Mouse (Mus musculus): ENCODE data around the gene Cox7a2. TPM values are rescaled to one million over a fixed set of nuclear protein-coding genes. Genes with fewer than 3 reads are reported as not detected.

Gene Cox7a2
- polyA plus RNA-seq, 1 experiment from 2014 or later, result 1,607 TPM

DNA sequence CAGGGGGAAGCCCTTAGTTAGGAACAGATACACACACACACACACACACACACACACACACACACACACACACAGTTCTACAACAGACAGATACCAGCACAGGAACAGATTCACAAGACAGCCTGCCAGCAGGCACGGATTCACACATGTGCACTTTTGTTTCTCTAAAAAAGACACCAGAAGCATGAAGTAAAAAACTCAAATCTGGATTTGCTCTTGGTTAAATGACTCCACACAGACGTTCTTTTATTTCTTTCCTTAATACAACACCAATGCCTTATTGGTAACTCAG is 26.1 kb upstream of the Cox7a2 start:
- WGBS, result 81% methylated on average over 2 of the region's 2 CpGs
- Histone ChIP-seq H3K36me3 (ENCODE audit: control insufficient read depth, insufficient read depth) (no peaks in the 10 kb centered on the region), H3K4me3 (ENCODE audit: low read length) (no peak overlapping the region), H3K4me1 (ENCODE audit: control insufficient read depth, insufficient read depth, low read length) (peaks cover 2% of the 10 kb centered on the region; the same call in 1 of the 2 replicates), H3K9ac (ENCODE audit: low read length) (no peak overlapping the region), H3K4me2 (ENCODE audit: low read depth, low read length) (no peak overlapping the region), H3K27me3 (ENCODE audit: control insufficient read depth, insufficient read depth, low read length) (no peaks in the 10 kb centered on the region), H3K27ac (ENCODE audit: low read length) (no peak overlapping the region), H3K9me3 (replicated peaks; ENCODE audit: control insufficient read depth, low read length) (no peaks in the 10 kb centered on the region)
- ATAC-seq (replicated peaks; ENCODE audit: extremely low read depth, insufficient read depth, low FRiP score), result no peak

DNA sequence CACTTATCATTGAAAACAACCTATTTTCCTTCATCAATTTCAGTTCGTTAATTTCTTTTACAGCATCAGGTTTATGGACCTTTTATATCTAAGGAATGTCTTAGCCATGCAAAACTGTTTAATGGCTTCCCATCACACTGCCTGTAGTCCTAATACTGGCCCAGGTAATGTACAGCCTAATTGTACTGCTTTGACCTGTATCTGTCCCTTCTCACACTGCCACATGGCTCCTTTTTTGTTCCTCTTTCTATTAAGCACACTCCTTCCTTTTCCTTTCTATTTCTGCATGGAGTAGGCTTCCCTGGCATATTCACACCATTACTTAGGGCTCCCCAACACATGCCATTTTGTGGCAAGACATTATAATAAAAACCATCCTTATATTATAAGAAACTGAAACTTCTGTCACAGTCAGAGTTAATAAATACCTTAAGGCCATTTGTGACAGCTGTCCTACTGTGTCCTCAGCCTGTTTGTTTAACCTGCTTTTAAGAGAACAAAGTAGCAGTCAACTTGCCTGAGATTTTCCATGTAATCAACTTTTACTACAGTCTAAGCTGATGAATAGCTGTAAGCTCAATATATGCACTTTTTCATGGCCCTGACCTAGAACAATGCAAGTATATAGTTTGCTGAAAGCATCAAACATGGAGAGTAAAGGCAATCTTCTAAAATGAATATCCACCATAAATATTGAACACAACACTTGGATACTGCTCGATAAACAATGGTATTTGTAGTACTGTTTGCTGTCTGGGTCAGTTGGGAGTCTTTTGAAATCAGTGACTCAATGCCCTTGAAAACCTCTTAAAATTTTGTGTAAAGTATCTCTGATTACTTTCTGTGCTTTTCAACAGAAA is 25.5 kb upstream of the Cox7a2 start:
- H3K9ac ChIP-seq (ENCODE audit: low read length), result no peak overlapping the region
- no peak overlapping the region for H3K4me2 ChIP-seq (ENCODE audit: low read depth, low read length)
- no peak for ATAC-seq (replicated peaks; ENCODE audit: extremely low read depth, insufficient read depth, low FRiP score)
- H3K9me3 ChIP-seq (replicated peaks; ENCODE audit: control insufficient read depth, low read length), result no peaks in the 10 kb centered on the region
- H3K27me3 ChIP-seq (ENCODE audit: control insufficient read depth, insufficient read depth, low read length), result no peaks in the 10 kb centered on the region
- H3K4me1 ChIP-seq (ENCODE audit: control insufficient read depth, insufficient read depth, low read length), result peaks cover 2% of the 10 kb centered on the region; the same call in 1 of the 2 replicates
- H3K27ac ChIP-seq (ENCODE audit: low read length), result no peak overlapping the region
- H3K36me3 ChIP-seq (ENCODE audit: control insufficient read depth, insufficient read depth), result no peaks in the 10 kb centered on the region
- WGBS, result 94% methylated on average over 2 of the region's 2 CpGs
- no peak overlapping the region for H3K4me3 ChIP-seq (ENCODE audit: low read length)

DNA sequence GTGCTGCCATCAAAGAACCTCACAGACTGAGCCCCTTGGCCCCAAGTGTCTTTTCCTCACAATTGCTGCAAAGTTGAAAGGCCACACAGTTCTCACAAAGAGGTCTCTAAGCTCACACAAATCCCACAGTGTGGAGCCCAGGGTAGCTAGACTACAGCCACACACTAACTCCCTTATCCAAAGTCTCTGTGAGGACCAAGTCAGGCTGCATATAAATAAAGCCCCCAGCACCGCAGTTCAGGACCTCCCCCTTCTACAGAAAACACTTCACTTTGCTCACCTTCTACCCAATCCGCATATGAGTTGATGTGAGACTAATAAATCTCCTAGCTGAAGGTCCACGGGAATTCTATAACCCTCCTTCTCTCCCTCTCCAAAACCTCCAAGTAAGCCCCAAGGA is 24.8 kb upstream of the Cox7a2 start:
- Histone ChIP-seq H3K9me3 (replicated peaks; ENCODE audit: control insufficient read depth, low read length) (no peaks in the 10 kb centered on the region), H3K4me2 (ENCODE audit: low read depth, low read length) (no peak overlapping the region), H3K4me1 (ENCODE audit: control insufficient read depth, insufficient read depth, low read length) (peaks cover 2% of the 10 kb centered on the region; the same call in 1 of the 2 replicates), H3K4me3 (ENCODE audit: low read length) (no peak overlapping the region), H3K27me3 (ENCODE audit: control insufficient read depth, insufficient read depth, low read length) (no peaks in the 10 kb centered on the region), H3K27ac (ENCODE audit: low read length) (no peak overlapping the region), H3K36me3 (ENCODE audit: control insufficient read depth, insufficient read depth) (no peaks in the 10 kb centered on the region), H3K9ac (ENCODE audit: low read length) (no peak overlapping the region)
- WGBS, result 61% methylated on average over 3 of the region's 3 CpGs
- no peak for ATAC-seq (replicated peaks; ENCODE audit: extremely low read depth, insufficient read depth, low FRiP score)

DNA sequence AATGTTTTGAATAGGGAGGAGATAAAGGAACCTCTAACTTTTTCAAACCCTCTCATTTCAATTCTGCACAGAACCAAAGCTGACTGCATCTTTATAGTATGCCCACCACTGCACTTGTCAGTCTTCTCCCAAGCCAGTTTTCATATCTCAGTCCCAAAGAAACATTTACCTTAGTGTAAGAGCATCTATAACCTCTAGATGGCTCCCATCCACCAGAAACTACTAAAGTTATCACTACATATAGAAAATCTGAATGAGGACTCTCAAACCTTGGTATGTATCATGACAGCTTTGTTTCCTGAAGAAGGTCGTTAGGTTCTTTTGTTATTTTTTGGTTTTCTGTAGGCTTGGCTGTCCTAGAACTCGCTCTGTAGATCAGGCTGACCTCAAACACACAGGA is 19.7 kb upstream of the Cox7a2 start:
- Histone ChIP-seq H3K9ac (ENCODE audit: low read length) (no peak overlapping the region), H3K9me3 (replicated peaks; ENCODE audit: control insufficient read depth, low read length) (no peaks in the 10 kb centered on the region), H3K4me3 (ENCODE audit: low read length) (no peak overlapping the region), H3K4me2 (ENCODE audit: low read depth, low read length) (no peak overlapping the region), H3K27ac (ENCODE audit: low read length) (no peak overlapping the region), H3K4me1 (ENCODE audit: control insufficient read depth, insufficient read depth, low read length) (no peaks in the 10 kb centered on the region), H3K27me3 (ENCODE audit: control insufficient read depth, insufficient read depth, low read length) (no peaks in the 10 kb centered on the region), H3K36me3 (ENCODE audit: control insufficient read depth, insufficient read depth) (peaks cover 3% of the 10 kb centered on the region; the same call in 1 of the 2 replicates)
- 64% methylated on average over 2 of the region's 2 CpGs for WGBS
- no peak for ATAC-seq (replicated peaks; ENCODE audit: extremely low read depth, insufficient read depth, low FRiP score)

DNA sequence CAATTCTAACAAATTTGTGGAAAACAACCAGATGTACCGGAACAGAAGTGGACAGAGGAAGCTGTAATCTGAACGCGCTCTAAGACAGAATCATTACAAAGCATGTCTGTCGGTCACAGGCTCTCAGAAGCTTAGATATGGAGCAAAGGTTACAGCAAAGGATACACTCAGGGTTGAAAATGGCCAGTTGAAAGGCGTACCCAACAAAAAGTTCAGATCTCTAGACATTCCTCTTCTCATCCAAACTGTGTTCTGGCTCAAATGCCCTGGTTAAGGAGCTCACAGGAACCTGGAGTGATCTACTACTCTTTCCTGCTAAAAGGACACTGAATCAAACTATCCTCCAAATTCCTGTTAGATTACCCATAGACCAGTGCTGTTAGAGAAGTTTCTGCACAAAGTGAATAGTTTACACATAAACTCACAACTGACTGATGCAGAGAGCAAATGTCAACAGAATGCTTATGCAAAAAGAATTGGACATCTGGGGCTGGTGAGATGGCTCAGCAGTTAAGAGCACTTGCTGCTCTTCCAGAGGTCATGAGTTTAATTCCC is 7.4 kb upstream of the Cox7a2 start:
- Histone ChIP-seq H3K36me3 (ENCODE audit: control insufficient read depth, insufficient read depth) (no peaks in the 10 kb centered on the region), H3K27ac (ENCODE audit: low read length) (no peak overlapping the region), H3K27me3 (ENCODE audit: control insufficient read depth, insufficient read depth, low read length) (no peaks in the 10 kb centered on the region), H3K9me3 (replicated peaks; ENCODE audit: control insufficient read depth, low read length) (peaks cover 3% of the 10 kb centered on the region), H3K9ac (ENCODE audit: low read length) (no peak overlapping the region), H3K4me3 (ENCODE audit: low read length) (no peak overlapping the region), H3K4me2 (ENCODE audit: low read depth, low read length) (no peak overlapping the region), H3K4me1 (ENCODE audit: control insufficient read depth, insufficient read depth, low read length) (no peaks in the 10 kb centered on the region)
- no peak for ATAC-seq (replicated peaks; ENCODE audit: extremely low read depth, insufficient read depth, low FRiP score)
- WGBS, result 87% methylated on average over 5 of the region's 5 CpGs

DNA sequence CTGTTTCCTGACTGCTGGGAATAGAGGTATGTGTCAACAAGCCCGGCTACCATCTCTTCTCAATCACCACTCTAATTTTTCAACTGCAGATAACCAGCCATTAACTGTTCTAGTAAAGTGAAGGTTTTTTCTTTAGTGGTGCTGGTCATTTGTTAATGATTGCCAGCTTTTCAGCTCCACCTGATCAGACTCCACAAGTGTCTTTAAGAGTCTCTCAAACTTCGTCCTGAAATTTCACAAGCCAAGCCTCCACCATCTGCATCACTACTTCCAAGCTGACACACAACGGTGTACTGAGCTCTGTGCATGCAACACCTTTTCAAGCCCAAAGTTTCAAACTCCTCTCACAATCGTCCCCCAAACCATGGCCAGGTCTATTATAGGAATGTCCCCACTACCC is 5.7 kb upstream of the Cox7a2 start:
- Histone ChIP-seq H3K4me2 (ENCODE audit: low read depth, low read length) (no peak overlapping the region), H3K27me3 (ENCODE audit: control insufficient read depth, insufficient read depth, low read length) (no peaks in the 10 kb centered on the region), H3K4me1 (ENCODE audit: control insufficient read depth, insufficient read depth, low read length) (0 out of 2 replicates have a peak, but pooled peaks cover 2% of the 10 kb centered on the region), H3K4me3 (ENCODE audit: low read length) (no peak overlapping the region), H3K9me3 (replicated peaks; ENCODE audit: control insufficient read depth, low read length) (peaks cover 3% of the 10 kb centered on the region), H3K27ac (ENCODE audit: low read length) (no peak overlapping the region), H3K9ac (ENCODE audit: low read length) (no peak overlapping the region), H3K36me3 (ENCODE audit: control insufficient read depth, insufficient read depth) (no peaks in the 10 kb centered on the region)
- WGBS, result 74% methylated on average over 4 of the region's 4 CpGs
- ATAC-seq (replicated peaks; ENCODE audit: extremely low read depth, insufficient read depth, low FRiP score), result no peak

DNA sequence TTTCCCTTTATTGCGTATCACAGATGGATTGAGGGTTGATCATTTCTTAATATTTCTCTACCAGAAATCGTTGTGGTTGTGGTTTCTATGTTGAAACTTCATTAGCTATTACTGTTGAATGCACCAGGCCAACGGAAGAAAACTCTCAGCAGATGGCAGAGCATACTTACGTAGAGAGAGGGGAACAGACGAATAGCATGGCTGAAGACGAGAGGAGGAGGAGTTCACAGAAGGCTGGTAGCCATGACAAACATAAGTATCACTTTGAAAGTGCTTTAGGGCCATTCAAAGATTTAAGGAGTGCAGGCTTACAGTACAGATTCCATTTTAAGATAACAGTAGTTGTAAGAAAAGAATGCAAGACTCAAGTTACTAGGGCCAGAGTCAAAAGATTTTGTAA is 2.8 kb upstream of the Cox7a2 start:
- Histone ChIP-seq H3K36me3 (ENCODE audit: control insufficient read depth, insufficient read depth) (0 out of 2 replicates have a peak, but pooled peaks cover under 1% of the 10 kb centered on the region), H3K9ac (ENCODE audit: low read length) (no peak overlapping the region), H3K4me1 (ENCODE audit: control insufficient read depth, insufficient read depth, low read length) (peaks cover 12% of the 10 kb centered on the region), H3K27ac (ENCODE audit: low read length) (no peak overlapping the region), H3K27me3 (ENCODE audit: control insufficient read depth, insufficient read depth, low read length) (no peaks in the 10 kb centered on the region), H3K4me2 (ENCODE audit: low read depth, low read length) (no peak overlapping the region), H3K9me3 (replicated peaks; ENCODE audit: control insufficient read depth, low read length) (peaks cover 3% of the 10 kb centered on the region), H3K4me3 (ENCODE audit: low read length) (no peak overlapping the region)
- 78% methylated on average over 6 of the region's 6 CpGs for WGBS
- no peak for ATAC-seq (replicated peaks; ENCODE audit: extremely low read depth, insufficient read depth, low FRiP score)

DNA sequence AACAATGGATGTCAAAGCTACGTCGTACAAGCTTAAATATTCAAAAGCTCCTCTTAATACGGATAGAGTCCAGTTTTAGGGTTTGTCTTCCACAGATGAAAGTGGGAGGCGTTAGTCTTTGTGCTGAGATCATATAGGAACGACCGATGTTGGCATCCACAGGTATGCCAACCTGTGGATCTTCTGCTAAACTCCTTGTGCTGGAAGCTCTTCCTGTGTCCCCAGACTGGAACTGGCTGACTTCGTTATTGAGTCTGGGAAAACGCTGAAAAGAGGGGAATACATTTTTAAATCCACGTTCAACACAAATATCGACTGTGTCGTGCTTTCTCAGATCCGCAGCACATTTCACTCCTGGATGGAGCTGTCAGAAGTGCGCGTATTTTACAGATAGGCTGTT is 398 bp upstream of the Cox7a2 start:
- WGBS, result 6% methylated on average over 14 of the region's 14 CpGs
- peak overlapping the region; percentile 91 for H3K27ac ChIP-seq (ENCODE audit: low read length)
- H3K4me1 ChIP-seq (ENCODE audit: control insufficient read depth, insufficient read depth, low read length), result peaks cover 16% of the 10 kb centered on the region
- H3K27me3 ChIP-seq (ENCODE audit: control insufficient read depth, insufficient read depth, low read length), result no peaks in the 10 kb centered on the region
- peak overlapping the region; percentile 83 for H3K4me3 ChIP-seq (ENCODE audit: low read length)
- peak; percentile 4; the same call in 1 of the 2 replicates for ATAC-seq (replicated peaks; ENCODE audit: extremely low read depth, insufficient read depth, low FRiP score)
- H3K4me2 ChIP-seq (ENCODE audit: low read depth, low read length), result peak overlapping the region; percentile 89
- peaks cover 12% of the 10 kb centered on the region for H3K36me3 ChIP-seq (ENCODE audit: control insufficient read depth, insufficient read depth)
- peaks cover 3% of the 10 kb centered on the region for H3K9me3 ChIP-seq (replicated peaks; ENCODE audit: control insufficient read depth, low read length)
- H3K9ac ChIP-seq (ENCODE audit: low read length), result peak overlapping the region; percentile 85

DNA sequence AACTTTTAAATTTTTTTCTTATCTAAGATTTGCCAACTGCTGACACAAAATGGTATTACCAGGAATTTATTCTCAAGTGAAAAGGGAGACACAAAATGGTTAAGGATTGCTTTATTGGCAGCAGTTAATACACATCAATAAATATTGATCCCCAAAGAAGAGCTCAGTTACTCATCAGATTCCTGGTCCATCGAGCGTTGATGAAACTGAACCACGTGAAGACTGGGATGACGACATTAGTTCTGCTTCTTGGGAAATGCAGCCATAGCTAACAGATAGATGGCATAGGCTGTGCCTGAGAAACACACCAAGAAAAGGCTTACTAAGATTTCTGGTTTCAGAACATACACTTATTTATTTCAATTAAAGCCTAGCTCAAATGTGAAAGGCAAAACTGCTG is 4.4 kb downstream of the Cox7a2 start:
- 92% methylated on average over 4 of the region's 4 CpGs for WGBS
- Histone ChIP-seq H3K4me2 (ENCODE audit: low read depth, low read length) (no peak overlapping the region), H3K27ac (ENCODE audit: low read length) (no peak overlapping the region), H3K36me3 (ENCODE audit: control insufficient read depth, insufficient read depth) (peaks cover 25% of the 10 kb centered on the region), H3K27me3 (ENCODE audit: control insufficient read depth, insufficient read depth, low read length) (no peaks in the 10 kb centered on the region), H3K9ac (ENCODE audit: low read length) (no peak overlapping the region), H3K9me3 (replicated peaks; ENCODE audit: control insufficient read depth, low read length) (no peaks in the 10 kb centered on the region), H3K4me3 (ENCODE audit: low read length) (no peak overlapping the region), H3K4me1 (ENCODE audit: control insufficient read depth, insufficient read depth, low read length) (peaks cover 14% of the 10 kb centered on the region)
- no peak for ATAC-seq (replicated peaks; ENCODE audit: extremely low read depth, insufficient read depth, low FRiP score)
